ENCODE assay signal across 12 mouse cellular contexts in genomic region chr7:74060306-74060946, GRCm38 (mm10). TPM values are rescaled to one million over a fixed set of nuclear protein-coding genes. Genes with fewer than 3 reads are reported as not detected.
DNase-seq lines count a peak whose midpoint lies in the region; ATAC-seq and TF ChIP-seq lines count a peak whose summit lies in the region.
"Had no signal": no experiment of that assay in that cellular context is flagged by ENCODE, and none has a peak within 500 bp of the region (broad histone marks: within the 10 kb centered on the region; RNA-seq: fewer than 3 reads in every experiment).

No protein-coding gene starts in this region.

- TF ChIP-seq POLR2A in lung, adult 2 months (IDR thresholded peaks at IDR 0.05; ENCODE audit: borderline replicate concordance, extremely low read depth, low read depth, low read length) = no peak

- no peak overlapping the region for H3K9ac ChIP-seq in forebrain, embryonic 14.5 days (ENCODE audit: low read length)
- H3K9ac ChIP-seq: liver, embryonic 15.5 days had no signal

- H3K27ac ChIP-seq in forebrain, embryonic 14.5 days (ENCODE audit: low read depth, low read length) = no peak overlapping the region
- H3K27ac ChIP-seq: hindbrain, embryonic 10.5 days; liver, embryonic 15.5 days had no signal

- TF ChIP-seq CTCF in lung, adult 2 months (IDR thresholded peaks at IDR 0.05; ENCODE audit: insufficient read depth, low read length) = no peak

- H3K27me3 ChIP-seq in forebrain, embryonic 14.5 days (replicated peaks; ENCODE audit: control insufficient read depth, insufficient read depth, low read length) = no peaks in the 10 kb centered on the region
- H3K27me3 ChIP-seq: liver, embryonic 15.5 days had no signal

- ATAC-seq in cerebellum, adult (ENCODE audit: insufficient number of reproducible peaks, low FRiP score, low TSS enrichment) = no peak
- no peak for ATAC-seq in forebrain, embryonic 14.5 days

- no peaks in the 10 kb centered on the region for H3K9me3 ChIP-seq in forebrain, embryonic 14.5 days (replicated peaks; ENCODE audit: control insufficient read depth, low read length)
- H3K9me3 ChIP-seq: hindbrain, embryonic 10.5 days; liver, embryonic 15.5 days had no signal

- no peaks in the 10 kb centered on the region for H3K36me3 ChIP-seq in forebrain, embryonic 14.5 days (ENCODE audit: control insufficient read depth, insufficient read depth, low read length)
- H3K36me3 ChIP-seq: hindbrain, embryonic 10.5 days; liver, embryonic 15.5 days had no signal

- no peak overlapping the region for H3K4me2 ChIP-seq in forebrain, embryonic 14.5 days (ENCODE audit: low read length)
- H3K4me2 ChIP-seq: liver, embryonic 15.5 days had no signal

- peaks cover 6% of the 10 kb centered on the region for H3K4me1 ChIP-seq in lung, adult 2 months (ENCODE audit: control insufficient read depth, insufficient read depth, low read length)
- no peaks in the 10 kb centered on the region for H3K4me1 ChIP-seq in forebrain, embryonic 14.5 days (ENCODE audit: control insufficient read depth, insufficient read depth, low read length)
- H3K4me1 ChIP-seq: liver, embryonic 15.5 days had no signal

- 83% methylated on average over 3 of the region's 3 CpGs for WGBS in lung, adult 2 months
- WGBS in forebrain, embryonic 14.5 days = 80% methylated on average over 3 of the region's 3 CpGs

- no peak overlapping the region for H3K4me3 ChIP-seq in lung, adult 2 months (replicated peaks; ENCODE audit: extremely low read depth, low read depth, low read length)
- H3K4me3 ChIP-seq in forebrain, embryonic 14.5 days (ENCODE audit: low read depth, low read length) = no peak overlapping the region
- H3K4me3 ChIP-seq: hindbrain, embryonic 10.5 days; liver, embryonic 15.5 days; myocyte had no signal

- DNase-seq in cerebellum, postnatal 10 days = peak; percentile 60 to 73
- DNase-seq in lung, adult 18-20 months = peak; percentile 42 to 59
- no peak for DNase-seq in lung, adult 2 months
- peak; percentile 34 for DNase-seq in kidney, postnatal 14 days
- DNase-seq in skeletal muscle tissue, adult 2 months (ENCODE audit: low read depth, low spot score) = peak; percentile 6
- no peak for DNase-seq in forebrain, embryonic 14.5 days (ENCODE audit: low spot score)
- DNase-seq in spleen, adult 12 weeks (ENCODE audit: low spot score) = no peak
- DNase-seq: thymus, adult 18-20 months had no signal

RNA-seq across cellular contexts. Expression of gene St8sia2, which starts 46.9 kb away (rescaled TPM):
- polyA plus RNA-seq in lung, adult 2 months (2012; rRNA removed) = 6.2 and 7.8 TPM in 2 replicates
- polyA plus RNA-seq in forebrain, embryonic 14.5 days (2014; fragmentation: Nextera tagmentation; extraction: Ambion mirVana) = 72.5 and 92.1 TPM in 2 replicates

Comparison
In these comparisons a context has a peak if more than half of its experiments do, and no peak if none do; other contexts are left out.
1. DNase-seq: peak in cerebellum, postnatal 10 days (2 of 2), lung, adult 18-20 months (2 of 2), kidney, postnatal 14 days (single experiment) and skeletal muscle tissue, adult 2 months (single experiment); none in lung, adult 2 months (single experiment), forebrain, embryonic 14.5 days (single experiment) and spleen, adult 12 weeks (single experiment).